Mouse (Mus musculus) myocyte (in vitro differentiated cells): ENCODE measurements around the gene P2ry2. TPM values are rescaled to one million over a fixed set of nuclear protein-coding genes. Genes with fewer than 3 reads are reported as not detected.

ENCODE experiments used
- H3K27me3 ChIP-seq: one replicate; pipeline ENCODE4 v1.6.1; 2011; ENCODE audit not compliant: control insufficient read depth, insufficient read depth, insufficient read length
- H3K36me3 ChIP-seq: one replicate; pipeline ENCODE4 v1.6.1; 2011; ENCODE audit not compliant: control insufficient read depth, insufficient read depth
- H3K4me2 ChIP-seq: one replicate; pipeline ENCODE4 v1.6.1; 2011; ENCODE audit warnings: low read depth, control low read depth
- H3K4me3 ChIP-seq: one replicate; pipeline ENCODE4 v1.5.1; 2011; ENCODE audit warnings: mild to moderate bottlenecking, control low read depth, moderate library complexity
- H3K79me2 ChIP-seq: one replicate; pipeline ENCODE4 v1.6.1; 2011; ENCODE audit not compliant: control insufficient read depth, insufficient read depth
- H3ac ChIP-seq: one replicate; pipeline ENCODE4 v1.6.1; 2011; ENCODE audit not compliant: control insufficient read depth, insufficient read length
- CEBPB ChIP-seq: IDR thresholded peaks from 2 replicates; pipeline ENCODE4 v1.6.1; 2011; ENCODE audit warnings: mild to moderate bottlenecking, moderate library complexity; ENCODE audit not compliant: poor library complexity, insufficient read depth, severe bottlenecking
- E2F4 ChIP-seq: IDR thresholded peaks from one replicate; pipeline ENCODE4 v1.6.1; 2011; ENCODE audit warnings: mild to moderate bottlenecking, control low read depth, moderate library complexity; ENCODE audit not compliant: insufficient read depth
- MAX ChIP-seq: IDR thresholded peaks from one replicate; pipeline ENCODE4 v1.6.1; 2011; ENCODE audit warnings: low read depth, mild to moderate bottlenecking, control low read depth
- MYOD1 ChIP-seq, 3 experiments: IDR thresholded peaks; one replicate each; pipeline ENCODE4 v1.6.1; 2011; ENCODE audit warnings: control low read depth in 2 of 3, low read depth in 2 of 3, mild to moderate bottlenecking in 2 of 3, moderate library complexity in 1 of 3; ENCODE audit not compliant: insufficient read length in 2 of 3, control insufficient read depth in 1 of 3
- MYOG ChIP-seq, 3 experiments: IDR thresholded peaks; one replicate each; pipeline ENCODE4 v1.6.1; 2011; ENCODE audit warnings: control low read depth in 2 of 3, low read depth in 2 of 3, mild to moderate bottlenecking in 2 of 3; ENCODE audit not compliant: insufficient read length in 2 of 3, control insufficient read depth in 1 of 3, insufficient read depth in 1 of 3
- POLR2A ChIP-seq: IDR thresholded peaks from one replicate; pipeline ENCODE4 v1.6.1; 2011; ENCODE audit warnings: low read depth, mild to moderate bottlenecking, control low read depth, moderate library complexity; ENCODE audit not compliant: insufficient read length
- POLR2AphosphoS2 ChIP-seq: IDR thresholded peaks from one replicate; pipeline ENCODE4 v1.6.1; 2011; ENCODE audit warnings: low read depth, control low read depth; ENCODE audit not compliant: insufficient read length
- REST ChIP-seq: IDR thresholded peaks from one replicate; pipeline ENCODE4 v1.6.1; 2011; ENCODE audit warnings: mild to moderate bottlenecking, control low read depth, moderate library complexity; ENCODE audit not compliant: insufficient read depth, insufficient read length
- SRF ChIP-seq: IDR thresholded peaks from one replicate; pipeline ENCODE4 v1.6.1; 2011; ENCODE audit warnings: low read depth; ENCODE audit not compliant: control insufficient read depth, insufficient read length
- TCF12 ChIP-seq: IDR thresholded peaks from one replicate; pipeline ENCODE4 v1.6.1; 2011; ENCODE audit warnings: mild to moderate bottlenecking, control low read depth; ENCODE audit not compliant: poor library complexity, insufficient read depth, severe bottlenecking
- TCF3 ChIP-seq: IDR thresholded peaks from one replicate; pipeline ENCODE4 v1.6.1; 2011; ENCODE audit warnings: low read depth, control low read depth; ENCODE audit not compliant: insufficient read length
- USF1 ChIP-seq: IDR thresholded peaks from one replicate; pipeline ENCODE4 v1.6.1; 2011; ENCODE audit warnings: low read depth, mild to moderate bottlenecking, control low read depth, moderate library complexity
- polyA plus RNA-seq: library from polyadenylated mRNA; unstranded; fragments of >200 nt; fragmentation: generic; extraction: Trizol; gene quantifications from one replicate; pipeline ENCODE4 v1.2.1, GENCODE M21; 2012; ENCODE audit warnings: missing spikeins

P2ry2 gene
- polyA plus RNA-seq, 1 experiment, result 20.8 TPM

DNA sequence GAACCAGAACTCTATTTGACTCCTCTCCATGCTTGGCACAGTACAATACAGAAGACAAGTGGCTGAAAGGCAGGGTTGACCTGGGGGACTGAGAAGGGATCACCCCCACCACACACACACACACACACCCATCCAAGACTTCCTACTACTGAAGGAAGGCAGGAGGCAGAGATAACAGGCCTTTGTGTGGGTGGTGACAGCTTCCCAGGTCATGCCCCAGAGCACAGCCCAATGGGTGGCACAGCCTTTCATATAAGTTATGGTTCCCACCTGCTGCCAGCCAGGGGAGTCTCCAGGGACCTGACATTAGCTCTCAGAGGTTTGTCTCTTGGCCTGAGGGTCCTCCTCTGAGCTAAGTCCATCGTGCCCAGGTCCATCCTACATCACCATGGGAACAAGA lies 15.5 kb downstream of the P2ry2 start:
- Histone ChIP-seq H3K4me3 (no peak overlapping the region), H3K79me2 (no peaks in the 10 kb centered on the region), H3K36me3 (peaks cover 4% of the 10 kb centered on the region), H3K4me2 (no peak overlapping the region), H3ac (no peak overlapping the region), H3K27me3 (no peaks in the 10 kb centered on the region)
- no peak for TF ChIP-seq USF1
- no peak for TF ChIP-seq MAX
- no peak for TF ChIP-seq MYOG (IDR thresholded peaks at IDR 0.05; ENCODE audit: control insufficient read depth in 1 of 3, insufficient read depth in 1 of 3, insufficient read length in 2 of 3, low read depth in 2 of 3)
- TF ChIP-seq TCF12, result no peak
- TF ChIP-seq E2F4, result no peak
- no peak for TF ChIP-seq SRF
- TF ChIP-seq POLR2AphosphoS2, result no peak
- no peak for TF ChIP-seq CEBPB
- TF ChIP-seq REST, result no peak
- TF ChIP-seq TCF3, result no peak
- no peak for TF ChIP-seq MYOD1 (IDR thresholded peaks at IDR 0.05; ENCODE audit: control insufficient read depth in 1 of 3, insufficient read length in 2 of 3, low read depth in 2 of 3)
- TF ChIP-seq POLR2A, result no peak

DNA sequence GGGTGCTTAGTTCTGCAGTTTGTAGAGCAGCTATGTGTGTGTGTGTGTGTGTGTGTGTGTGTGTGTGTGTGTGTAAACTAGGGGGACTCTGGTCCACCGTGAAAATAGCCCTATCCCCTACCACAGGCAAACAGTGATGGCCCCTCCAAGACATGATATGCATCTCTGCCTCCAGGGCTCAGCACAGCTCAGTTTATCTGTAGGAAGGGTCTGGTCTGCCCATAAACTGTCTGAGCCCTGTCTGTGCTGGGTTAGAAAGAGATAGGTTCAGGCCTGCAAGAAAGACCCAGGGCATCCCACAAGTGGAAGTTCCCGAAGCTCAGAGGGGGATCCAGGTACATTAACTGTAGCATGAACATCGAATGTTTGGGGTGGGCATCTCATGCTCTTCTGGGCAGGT lies 16.7 kb downstream of the P2ry2 start:
- no peaks in the 10 kb centered on the region for H3K27me3 ChIP-seq
- H3K36me3 ChIP-seq, result peaks cover 4% of the 10 kb centered on the region
- H3K4me3 ChIP-seq, result no peak overlapping the region
- H3ac ChIP-seq, result no peak overlapping the region
- no peak overlapping the region for H3K4me2 ChIP-seq
- no peaks in the 10 kb centered on the region for H3K79me2 ChIP-seq
- no peak for TF ChIP-seq MAX

DNA sequence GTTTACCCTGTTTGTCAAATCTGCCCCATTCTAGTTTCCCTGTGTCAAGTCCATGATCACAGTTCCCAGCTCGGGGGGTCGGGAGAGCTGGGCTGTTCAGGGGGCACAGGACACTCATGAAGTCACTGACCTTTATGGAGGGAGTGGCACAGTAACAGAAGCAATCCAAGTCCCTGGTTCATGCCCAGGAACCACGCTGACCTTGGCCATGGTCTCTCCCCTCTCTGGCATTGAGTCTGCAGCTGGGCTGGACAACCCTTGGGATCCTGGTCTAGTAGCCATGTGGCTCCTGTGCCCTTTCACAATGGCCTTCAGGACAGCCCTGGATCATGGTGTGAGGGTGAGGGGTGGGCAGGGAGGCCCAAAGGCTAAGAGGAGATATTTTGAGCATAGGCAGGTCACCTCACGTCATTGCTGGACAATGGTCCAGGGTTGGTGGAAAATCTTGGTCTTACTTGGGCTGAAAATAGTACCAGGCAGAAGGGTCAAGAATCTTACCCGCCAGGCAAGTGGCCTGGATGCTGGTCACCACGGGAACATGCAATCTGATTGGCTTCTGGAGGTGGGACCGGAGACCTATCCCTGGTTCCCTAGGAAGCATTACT lies 17.3 kb downstream of the P2ry2 start:
- Histone ChIP-seq H3ac (no peak overlapping the region), H3K4me3 (no peak overlapping the region), H3K27me3 (no peaks in the 10 kb centered on the region), H3K36me3 (peaks cover 4% of the 10 kb centered on the region), H3K4me2 (no peak overlapping the region), H3K79me2 (no peaks in the 10 kb centered on the region)
- no peak for TF ChIP-seq CEBPB
- no peak for TF ChIP-seq POLR2AphosphoS2
- no peak for TF ChIP-seq E2F4
- TF ChIP-seq REST, result no peak
- TF ChIP-seq SRF, result no peak
- no peak for TF ChIP-seq POLR2A
- no peak for TF ChIP-seq TCF3
- TF ChIP-seq MYOG (IDR thresholded peaks at IDR 0.05; ENCODE audit: control insufficient read depth in 1 of 3, insufficient read depth in 1 of 3, insufficient read length in 2 of 3, low read depth in 2 of 3), result no peak
- no peak for TF ChIP-seq MYOD1 (IDR thresholded peaks at IDR 0.05; ENCODE audit: control insufficient read depth in 1 of 3, insufficient read length in 2 of 3, low read depth in 2 of 3)
- no peak for TF ChIP-seq TCF12
- no peak for TF ChIP-seq USF1
- no peak for TF ChIP-seq MAX

DNA sequence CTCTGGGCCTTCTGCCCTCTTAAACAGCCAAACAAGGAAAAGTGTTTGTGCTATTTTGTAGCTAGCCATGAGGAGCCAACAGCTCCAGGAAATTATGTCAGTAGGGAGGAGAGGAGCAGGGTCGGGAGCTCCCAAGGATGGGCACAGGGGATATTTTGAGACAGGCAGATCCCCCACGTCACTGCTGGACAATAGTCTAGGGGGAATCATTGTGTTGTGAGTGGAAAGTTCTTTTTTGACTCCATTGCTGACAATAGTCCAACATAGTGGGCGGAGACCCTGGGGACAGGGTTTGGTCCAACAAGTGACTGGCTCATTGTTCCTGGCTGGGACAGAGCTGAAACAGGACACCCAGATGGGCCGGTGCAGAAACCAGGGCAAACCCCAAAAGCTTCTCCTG lies 19.5 kb downstream of the P2ry2 start:
- TF ChIP-seq CEBPB (no peak), REST (no peak), SRF (no peak), MAX (no peak), E2F4 (no peak), TCF12 (no peak), USF1 (no peak)
- Histone ChIP-seq H3K4me3 (no peak overlapping the region), H3K79me2 (no peaks in the 10 kb centered on the region), H3K4me2 (no peak overlapping the region), H3K36me3 (peaks cover 4% of the 10 kb centered on the region), H3K27me3 (no peaks in the 10 kb centered on the region), H3ac (no peak overlapping the region)

DNA sequence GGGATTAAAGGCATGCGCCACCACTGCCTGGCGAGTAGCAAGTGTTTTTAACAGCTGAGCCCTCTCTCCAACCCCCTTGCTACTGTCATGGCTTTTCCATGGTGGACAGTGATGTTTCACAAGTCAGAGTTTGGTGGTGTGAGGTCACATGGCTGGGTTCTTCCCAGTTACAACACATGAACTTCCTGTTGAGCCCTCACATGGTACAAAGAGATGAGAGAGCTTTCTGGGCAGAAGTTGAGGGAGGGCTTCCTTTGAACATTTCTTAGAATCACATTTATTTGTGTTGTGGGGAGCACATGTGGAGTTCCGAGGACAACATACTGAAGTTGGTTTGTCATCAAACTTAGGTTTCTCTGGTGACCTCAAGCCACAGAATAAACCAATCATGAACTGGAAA lies 20.7 kb downstream of the P2ry2 start:
- Histone ChIP-seq H3K79me2 (no peaks in the 10 kb centered on the region), H3K4me3 (no peak overlapping the region), H3ac (no peak overlapping the region), H3K36me3 (peaks cover 4% of the 10 kb centered on the region), H3K27me3 (no peaks in the 10 kb centered on the region), H3K4me2 (no peak overlapping the region)
- no peak for TF ChIP-seq MYOD1 (IDR thresholded peaks at IDR 0.05; ENCODE audit: control insufficient read depth in 1 of 3, insufficient read length in 2 of 3, low read depth in 2 of 3)
- TF ChIP-seq USF1, result peak; percentile 47
